Mouse (Mus musculus): ENCODE data around the gene Zc3h12b.
"Not testable (repeated sequence)": the region's sequence is repeated elsewhere in the genome, so short reads cannot be mapped to it uniquely, and the experiment has no call there.

The Zc3h12b gene

GRCm38 (mm10) chrX:95711227-95712111 lies at the start of gene Zc3h12b:
Zc3h12b (plus strand) TSS chrX:95711678.
- DNase-seq (ENCODE audit: low read depth) = peak; percentile 84

DNA sequence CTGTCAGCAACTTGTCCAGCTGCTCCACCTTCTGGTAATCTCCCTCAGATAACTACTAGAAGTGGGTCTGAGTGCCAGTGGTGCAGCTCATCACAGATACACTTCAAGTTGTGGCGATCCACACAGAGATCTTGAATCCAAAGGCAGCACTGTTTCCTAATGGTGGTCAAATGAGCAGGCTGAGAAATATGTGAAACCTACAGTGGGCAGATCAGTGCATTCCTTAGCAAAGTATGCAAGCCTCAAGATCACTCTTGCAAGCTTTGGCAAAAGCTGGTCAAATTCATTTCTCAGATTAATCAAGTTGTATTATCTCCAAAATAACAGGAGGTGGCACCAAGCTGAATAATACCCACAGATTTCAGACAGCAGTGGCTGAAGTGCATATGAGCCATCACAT lies 29.3 kb upstream of the Zc3h12b start:
- DNase-seq (ENCODE audit: low read depth) = peak; percentile 1

DNA sequence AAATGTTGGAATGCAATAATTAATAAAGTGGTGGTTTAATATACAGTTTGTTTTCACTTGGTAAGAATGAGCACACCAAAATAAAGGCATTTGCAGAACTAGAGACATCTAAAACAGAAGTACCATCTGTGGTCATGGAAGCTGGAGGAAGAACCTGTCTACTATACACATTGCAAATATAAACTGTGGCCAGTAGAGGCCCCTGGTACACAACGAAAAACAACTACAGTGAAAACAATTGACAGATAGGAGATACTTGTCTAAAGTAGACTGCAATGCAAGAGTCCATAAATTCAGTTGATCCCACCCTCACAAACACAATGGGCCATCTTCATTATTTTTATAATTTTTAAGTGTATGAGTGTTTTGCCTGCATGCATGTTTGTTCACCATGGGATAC lies 24.4 kb upstream of the Zc3h12b start:
- peak; percentile 48 for DNase-seq (ENCODE audit: low read depth)

DNA sequence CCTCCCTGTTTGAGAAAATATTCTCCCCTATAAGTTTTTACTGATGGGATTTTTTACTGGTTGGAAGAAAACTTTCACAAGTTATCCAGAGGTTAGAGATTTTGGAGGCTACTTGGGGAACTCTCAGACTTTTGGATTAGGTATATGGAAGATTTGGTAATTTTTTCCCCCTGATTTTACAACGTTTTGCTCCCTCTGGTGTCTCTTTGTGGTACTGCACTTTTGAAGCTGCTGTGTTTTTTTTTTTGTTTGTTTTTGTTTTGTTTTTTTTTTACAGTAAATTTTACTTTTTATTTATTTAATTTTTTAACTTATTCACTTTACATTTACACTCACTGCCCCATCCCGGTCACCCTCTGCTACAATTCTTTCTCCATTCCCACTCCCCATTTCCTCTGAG lies 26.8 kb downstream of the Zc3h12b start:
- peak; percentile 46 for DNase-seq (ENCODE audit: low read depth)

DNA sequence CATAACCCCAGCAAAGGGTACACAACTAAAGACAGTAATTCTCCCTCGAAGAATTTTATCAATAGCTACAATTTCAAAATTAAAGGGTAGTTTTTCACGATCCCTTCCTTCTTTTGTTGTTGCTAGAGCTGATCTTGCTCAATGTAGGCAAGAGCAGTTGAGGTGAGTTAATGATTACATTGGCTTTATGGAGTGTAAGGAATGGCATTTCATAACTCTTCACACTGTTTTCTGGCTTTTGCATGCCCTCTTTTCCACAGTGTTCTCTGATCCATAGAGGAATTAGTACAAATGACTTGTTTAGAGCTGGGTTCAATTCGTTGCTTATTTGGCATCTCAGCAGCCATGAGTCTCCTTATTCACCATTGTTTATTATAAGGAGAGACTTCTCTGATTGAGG lies 84.4 kb downstream of the Zc3h12b start:
- DNase-seq (ENCODE audit: low read depth) = no peak

- peak; percentile 58 for DNase-seq (ENCODE audit: low read depth)
These were observed 90.3 kb downstream of the Zc3h12b start for GRCm38 (mm10) chrX:95801790-95802189.

GRCm38 (mm10) chrX:95852806-95853205 lies 141.3 kb downstream of the Zc3h12b start:
- DNase-seq (ENCODE audit: low read depth) = no peak

- no peak for DNase-seq (ENCODE audit: low read depth)
These were observed 169.6 kb downstream of the Zc3h12b start for GRCm38 (mm10) chrX:95881111-95881510.

- DNase-seq (ENCODE audit: low read depth) = peak; percentile 40
These were observed 191.2 kb downstream of the Zc3h12b start for GRCm38 (mm10) chrX:95902716-95903115.

- no peak for DNase-seq (ENCODE audit: low read depth)
These were observed 224.0 kb downstream of the Zc3h12b start for GRCm38 (mm10) chrX:95935481-95935880.

DNA sequence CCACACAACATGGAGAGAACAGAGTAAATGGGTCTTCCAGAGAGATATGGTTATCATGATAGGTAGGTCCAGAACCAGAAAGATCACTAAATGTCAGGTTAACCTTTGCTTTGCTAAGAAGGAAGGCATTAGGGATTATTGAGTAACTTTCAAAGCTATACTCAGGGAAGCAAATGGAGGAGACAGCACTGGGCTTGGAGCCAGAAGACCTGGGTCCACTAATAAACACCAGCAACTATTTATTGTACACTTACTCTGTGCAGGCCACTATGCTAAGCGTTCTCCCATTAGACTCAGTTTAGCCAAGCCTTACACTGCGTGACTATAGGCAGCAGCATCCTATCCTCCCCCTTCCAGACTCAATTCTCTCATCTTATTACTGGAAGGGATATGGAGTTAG lies 234.0 kb downstream of the Zc3h12b start:
- no peak for DNase-seq (ENCODE audit: low read depth)

GRCm38 (mm10) chrX:95948135-95948534 lies 236.7 kb downstream of the Zc3h12b start:
- DNase-seq (ENCODE audit: low read depth) = peak; percentile 43

DNA sequence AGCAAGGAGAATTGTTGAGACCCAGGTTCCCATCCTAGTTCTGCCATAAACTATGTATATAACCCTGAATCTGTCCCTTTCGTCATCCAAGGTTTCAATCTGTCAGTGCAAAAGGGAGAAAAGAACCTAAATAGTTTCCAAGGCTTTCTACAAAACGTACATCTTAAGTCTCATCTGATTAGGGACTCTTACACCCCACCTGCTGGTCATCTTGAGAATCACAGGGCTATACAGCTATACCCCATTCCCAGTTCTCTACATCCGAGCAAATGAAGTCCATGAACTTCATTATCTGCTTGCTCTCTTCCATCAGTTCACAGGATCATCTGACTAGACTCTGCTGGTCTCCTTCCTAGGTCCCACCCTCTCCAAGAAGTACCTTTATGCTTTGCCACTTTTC lies 239.3 kb downstream of the Zc3h12b start:
- DNase-seq (ENCODE audit: low read depth) = peak; percentile 71

DNA sequence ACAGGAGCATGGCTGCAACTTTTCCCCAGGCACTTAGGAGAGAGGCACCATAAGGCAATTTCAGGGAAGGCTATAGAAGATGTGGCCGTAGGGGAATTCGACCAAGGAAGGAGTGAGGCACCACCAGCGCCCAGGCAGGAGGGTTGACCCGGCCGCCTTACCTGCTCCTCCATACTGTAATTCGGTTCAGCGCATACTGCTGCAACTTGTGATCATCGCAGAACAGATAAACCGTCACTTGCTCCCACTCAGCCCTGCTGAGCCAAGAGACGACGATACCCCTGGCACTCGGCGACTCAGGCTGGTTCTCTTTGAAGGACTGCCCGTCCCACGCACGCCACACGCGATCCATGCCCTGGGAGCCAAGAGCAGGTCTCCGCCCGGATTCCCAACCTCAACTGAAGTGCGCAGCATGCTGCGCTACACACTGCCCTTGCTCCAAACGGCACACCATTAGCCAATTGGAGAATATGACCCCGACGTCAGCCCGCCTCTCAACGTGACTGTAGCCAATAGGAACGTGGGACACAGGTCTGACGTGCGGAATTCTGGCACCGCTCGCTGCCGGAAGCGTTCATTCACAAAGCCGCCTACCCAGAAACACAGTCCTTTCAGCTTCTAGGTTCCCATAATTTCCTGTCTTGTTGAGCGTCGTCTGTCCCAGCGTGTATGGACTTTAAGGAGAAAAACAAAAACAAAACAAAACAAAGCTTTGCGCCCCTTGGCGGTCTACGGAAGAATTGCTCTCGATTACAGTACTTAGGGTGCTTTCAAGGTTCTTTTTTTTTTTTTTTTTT lies 245.2 kb downstream of the Zc3h12b start, which contains the start of gene Las1l:
Las1l (minus strand) TSS at position 466 of the 797 bp plus-strand sequence.
- peak; percentile 94 for DNase-seq (ENCODE audit: low read depth)

DNA sequence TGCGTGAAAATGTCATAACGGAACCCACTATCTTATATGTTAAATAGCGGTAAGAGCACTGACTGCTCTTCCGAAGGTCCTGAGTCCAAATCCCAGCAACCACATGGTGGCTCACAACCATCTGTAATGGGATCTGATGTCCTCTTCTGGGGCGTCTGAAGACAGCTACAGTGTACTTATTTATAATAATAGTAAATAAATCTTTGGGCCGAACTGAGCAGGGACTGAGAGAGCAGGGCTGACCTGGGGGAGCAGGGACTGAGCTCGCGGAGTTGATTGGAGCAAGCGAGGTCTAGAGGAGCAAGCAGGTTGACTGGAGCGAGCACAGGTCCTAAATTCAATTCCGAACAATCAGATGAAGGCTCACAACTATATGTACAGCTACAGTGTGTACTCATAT lies 246.0 kb downstream of the Zc3h12b start:
- not testable (repeated sequence) for DNase-seq (ENCODE audit: low read depth)

DNA sequence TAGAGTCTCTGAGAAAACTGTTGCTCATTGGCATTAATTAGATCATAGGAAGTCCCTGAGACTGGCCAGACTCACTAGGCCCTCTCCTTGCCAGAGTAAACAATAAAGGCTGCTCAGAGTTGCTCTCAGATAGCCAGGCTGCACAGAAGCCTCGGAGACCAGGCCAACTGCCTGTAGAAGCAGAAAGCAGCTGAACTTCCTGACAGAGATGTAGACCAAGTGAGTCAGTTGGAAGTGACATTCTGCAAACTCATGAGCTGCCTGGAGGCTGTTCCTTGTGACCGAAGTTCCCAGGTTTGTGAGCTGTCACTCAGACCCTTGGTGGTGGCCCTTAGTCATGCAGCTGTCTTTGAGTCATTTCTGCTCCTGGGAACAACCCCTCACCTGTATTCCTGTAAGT lies 251.9 kb downstream of the Zc3h12b start:
- no peak for DNase-seq (ENCODE audit: low read depth)

- no peak for DNase-seq (ENCODE audit: low read depth)
These were observed 253.6 kb downstream of the Zc3h12b start for GRCm38 (mm10) chrX:95965036-95965435.

DNA sequence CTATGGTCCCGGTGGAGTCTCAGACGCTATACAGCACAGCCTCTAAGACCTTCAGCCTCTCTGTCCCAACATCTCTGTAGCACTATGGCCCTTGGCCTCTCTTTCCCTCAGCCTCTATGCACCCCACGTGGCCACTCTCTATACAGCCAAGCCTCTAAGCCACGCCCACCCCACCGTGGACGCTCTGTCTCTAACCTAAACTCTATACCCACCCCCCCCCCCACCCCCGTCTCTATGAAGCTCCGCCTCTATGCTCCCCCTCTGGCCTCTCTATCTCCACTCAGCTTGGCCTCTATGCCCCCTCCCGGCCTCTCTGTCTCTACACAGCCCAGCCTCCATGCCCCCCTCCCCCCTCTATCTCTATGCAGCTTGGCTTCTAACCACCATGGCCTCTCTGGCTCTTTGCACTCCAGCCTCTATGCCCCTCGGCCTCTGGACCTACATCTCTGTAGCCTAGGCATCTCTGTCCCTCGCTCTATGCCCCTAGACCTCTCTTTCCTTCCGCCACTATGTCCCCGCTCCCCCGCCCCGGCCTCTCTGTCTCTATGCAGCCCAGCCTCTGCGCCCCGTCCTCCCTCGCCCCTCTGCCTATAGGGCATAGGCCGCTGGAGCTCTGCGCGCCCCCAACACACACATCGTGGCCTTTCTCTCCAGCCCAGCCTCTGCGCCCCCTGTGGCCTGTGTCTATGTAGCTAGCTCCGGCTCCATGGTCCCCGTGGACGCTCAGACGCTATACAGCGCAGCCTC lies 256.5 kb downstream of the Zc3h12b start:
- no peak for DNase-seq (ENCODE audit: low read depth)

GRCm38 (mm10) chrX:95968594-95968965 lies 257.1 kb downstream of the Zc3h12b start:
- peak; percentile 74 for DNase-seq (ENCODE audit: low read depth)

- DNase-seq (ENCODE audit: low read depth) = no peak
These were observed 257.6 kb downstream of the Zc3h12b start for GRCm38 (mm10) chrX:95969116-95969515.

DNA sequence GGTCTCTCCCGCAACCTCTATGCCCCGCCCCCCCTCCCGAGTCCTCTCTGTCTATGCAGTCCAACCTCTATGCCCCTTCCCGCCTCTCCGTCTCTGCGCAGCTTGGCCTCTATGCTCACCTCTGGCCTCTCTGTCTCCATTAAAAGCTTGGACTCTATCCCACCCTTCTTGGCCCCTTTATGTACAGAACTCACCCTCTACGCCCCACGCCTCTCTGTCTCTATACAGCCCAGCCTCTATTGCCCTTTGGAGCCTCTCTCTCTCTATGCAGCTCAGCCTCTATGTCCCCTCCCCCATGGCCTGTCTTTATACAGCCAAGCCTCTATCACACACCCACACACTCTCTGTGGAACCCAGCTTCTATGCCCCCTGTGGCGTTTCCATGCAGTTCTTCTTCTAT lies 258.5 kb downstream of the Zc3h12b start:
- DNase-seq (ENCODE audit: low read depth) = no peak
